Mouse (Mus musculus) cortical plate, adult 2 months (tissue): ENCODE results near the gene Suclg2.

Experiments
- CTCF ChIP-seq: fragments of 200-500 bp; IDR thresholded peaks from 2 replicates; pipeline ENCODE4 v1.5.1; 2011; ENCODE audit warnings: mild to moderate bottlenecking, control low read depth, low read length; ENCODE audit not compliant: insufficient read depth; ENCODE audit errors: extremely low read depth
- POLR2A ChIP-seq: fragments of 200-500 bp; IDR thresholded peaks from 2 replicates; pipeline ENCODE4 v1.6.1; 2011; ENCODE audit warnings: mild to moderate bottlenecking, low read length, control low read depth; ENCODE audit not compliant: insufficient read depth; ENCODE audit errors: extremely low read depth

DNA sequence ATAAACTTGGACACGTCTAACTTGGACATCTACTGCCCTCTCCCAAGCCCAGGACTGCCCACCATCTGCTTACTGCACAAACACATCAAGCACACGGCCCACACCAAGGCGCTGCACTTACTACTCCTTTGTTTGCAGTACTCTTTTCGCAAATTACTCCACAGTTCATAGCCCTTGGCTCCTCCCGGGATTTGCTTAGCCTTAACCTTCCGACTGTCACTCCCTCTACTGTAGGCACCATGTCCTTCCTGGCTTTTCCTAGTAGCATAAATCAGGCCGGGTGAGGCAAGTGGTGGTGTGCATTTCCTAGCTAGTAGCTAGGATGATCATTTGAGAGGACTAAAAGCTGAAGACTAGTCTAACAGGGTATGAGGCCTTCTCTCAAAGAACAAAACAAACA is 16.8 kb downstream of the Suclg2 start:
- TF ChIP-seq CTCF (no peak), POLR2A (no peak)
